Mouse (Mus musculus) mesoderm, embryonic 11.5 days (tissue): ENCODE measurements around the gene Fbxo9.
"Not testable (repeated sequence)": the region's sequence is repeated elsewhere in the genome, so short reads cannot be mapped to it uniquely, and the experiment has no call there.

Experiments used
- DNase-seq: peaks from one replicate; pipeline ENCODE4 v3.0.0-alpha.2; 2012; ENCODE audit warnings: low read depth, low spot score

Fbxo9 gene

DNA sequence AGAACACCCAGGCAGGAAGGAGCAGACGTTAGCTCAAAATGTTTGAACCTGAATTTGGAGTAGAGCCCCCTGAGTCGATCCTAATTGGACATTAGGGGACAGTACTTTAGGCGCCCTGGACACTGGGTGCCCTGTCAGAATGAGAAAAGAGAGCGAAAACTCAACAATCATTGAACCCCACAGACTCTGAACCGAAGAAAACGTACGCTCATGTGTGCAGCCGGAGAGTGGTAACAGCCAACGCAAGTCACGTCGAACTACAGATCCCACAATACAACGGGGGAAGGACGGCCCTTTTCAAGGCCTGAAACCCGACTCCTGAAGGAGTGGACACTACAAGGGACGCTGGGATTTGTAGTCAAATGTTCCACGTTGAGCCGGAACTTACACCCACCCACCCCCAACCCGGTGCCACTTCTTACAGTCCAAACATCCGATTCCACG, at the start of gene Fbxo9, which contains the start of gene Ick:
Gene Fbxo9, minus strand, starts transcription at position 270 of the 444 bp plus-strand sequence.
Gene Ick, plus strand, starts transcription at position 397 of the 444 bp plus-strand sequence.
- DNase-seq: peak; percentile 95

DNA sequence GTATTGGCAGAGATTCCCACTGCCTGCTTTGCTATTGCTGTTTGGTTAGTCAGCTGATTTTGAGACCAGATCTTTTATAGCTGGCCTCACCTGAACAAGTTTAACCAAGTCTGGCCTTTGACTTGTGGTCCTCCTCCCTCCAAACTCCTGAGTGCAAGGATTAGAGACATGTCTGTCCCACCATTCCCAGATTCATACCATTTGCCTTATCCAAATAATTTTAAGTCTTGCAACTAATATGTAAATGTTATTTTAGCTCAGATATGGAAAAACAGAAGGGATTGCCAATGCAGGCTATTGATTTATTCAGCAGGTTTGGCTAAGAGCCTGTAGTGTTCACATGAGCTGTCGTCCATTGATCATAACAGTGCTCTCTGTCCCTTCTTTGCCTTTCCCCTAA, 48.4 kb upstream of the Fbxo9 start:
- no peak for DNase-seq

DNA sequence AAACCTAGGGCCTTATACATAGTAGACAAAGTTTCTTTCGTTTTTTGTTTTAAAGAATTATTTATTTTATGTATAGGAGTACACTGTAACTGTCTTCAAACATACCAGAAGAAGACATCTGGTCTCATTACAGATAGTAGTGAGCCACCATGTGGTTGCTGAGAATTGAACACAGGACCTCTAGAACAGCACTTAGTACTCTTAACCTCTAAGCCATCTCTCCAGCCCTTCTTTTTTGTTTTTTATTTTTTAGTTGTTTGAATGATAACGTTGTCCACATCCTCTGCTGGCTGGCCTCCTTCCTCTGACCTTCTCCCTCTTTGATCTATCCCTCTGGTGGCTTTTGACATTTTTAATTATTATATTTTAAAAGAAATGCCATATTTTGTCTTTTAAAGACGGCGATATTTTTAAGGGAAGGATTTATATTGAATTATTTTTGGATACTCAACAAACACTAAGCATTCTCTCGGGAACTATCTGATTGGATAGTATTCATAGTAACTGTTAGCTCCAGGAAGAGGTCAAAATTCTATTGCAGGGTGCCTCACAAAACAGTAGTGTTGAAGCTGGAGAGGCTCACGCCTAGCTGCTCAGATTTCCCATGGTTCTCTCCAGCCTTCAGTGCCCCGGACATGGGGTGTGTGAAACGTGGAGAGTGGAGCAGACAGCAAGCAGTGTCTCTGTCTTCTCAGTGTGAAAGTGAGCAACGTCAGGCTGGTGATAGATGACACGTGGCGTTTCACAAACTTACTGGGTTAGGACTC, 45.5 kb upstream of the Fbxo9 start:
- DNase-seq: no peak

DNA sequence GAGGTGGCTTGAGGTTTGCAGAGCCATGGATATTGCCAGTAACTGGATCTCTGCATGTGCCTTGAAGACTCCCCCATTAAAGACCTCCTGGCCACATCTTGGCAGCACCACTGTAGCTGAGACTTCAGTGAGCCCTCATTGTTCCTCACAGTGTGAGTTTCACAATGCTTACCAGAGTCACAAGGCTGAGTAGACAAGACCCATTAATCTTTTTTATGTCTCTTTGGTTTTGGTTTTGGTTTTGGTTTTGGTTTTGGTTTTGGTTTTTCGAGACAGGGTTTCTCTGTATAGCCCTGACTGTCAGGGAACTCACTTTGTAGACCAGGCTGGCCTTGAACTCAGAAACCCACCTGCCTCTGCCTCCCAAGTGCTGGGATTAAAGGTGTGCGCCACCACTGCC, 40.9 kb upstream of the Fbxo9 start:
- not testable (repeated sequence) for DNase-seq

DNA sequence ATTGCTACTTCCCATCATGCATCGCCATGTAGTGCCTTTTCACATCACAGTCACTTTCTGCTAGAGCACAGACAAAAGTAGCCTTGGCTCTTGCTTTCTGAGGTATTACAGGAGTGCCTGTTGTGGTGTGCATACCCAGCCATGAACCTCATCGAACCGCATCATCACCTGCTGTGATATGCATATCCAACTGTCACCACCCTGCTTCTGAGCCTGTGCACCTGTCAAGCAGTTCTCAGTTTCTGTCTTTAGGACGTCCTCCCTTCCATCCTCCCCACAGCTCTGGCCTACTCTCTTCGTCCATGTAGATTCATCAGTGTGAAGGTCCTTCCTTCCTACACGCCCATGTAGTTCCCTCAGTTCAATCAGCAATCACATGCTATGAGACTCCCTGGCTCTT, 39.3 kb upstream of the Fbxo9 start:
- no peak for DNase-seq

DNA sequence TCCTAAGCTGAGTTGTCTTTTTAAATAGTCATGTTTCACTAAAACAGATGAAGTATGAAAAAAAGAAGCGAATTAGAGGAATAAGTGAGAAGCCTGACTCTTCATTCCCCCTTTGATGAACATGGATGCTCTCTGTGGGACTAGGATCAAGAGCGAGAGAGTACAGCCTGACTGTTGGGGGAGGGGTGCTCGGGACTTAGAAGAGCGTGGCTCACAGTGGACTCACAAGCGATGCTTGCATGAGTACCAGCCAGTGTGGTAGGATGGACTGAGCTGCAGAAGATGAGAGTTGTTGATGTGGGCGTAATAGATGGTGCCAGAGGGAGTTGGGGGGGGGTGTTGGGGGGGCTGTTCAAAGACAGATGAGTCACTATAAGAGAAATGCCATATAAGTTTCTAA, 37.8 kb upstream of the Fbxo9 start:
- DNase-seq: no peak

DNA sequence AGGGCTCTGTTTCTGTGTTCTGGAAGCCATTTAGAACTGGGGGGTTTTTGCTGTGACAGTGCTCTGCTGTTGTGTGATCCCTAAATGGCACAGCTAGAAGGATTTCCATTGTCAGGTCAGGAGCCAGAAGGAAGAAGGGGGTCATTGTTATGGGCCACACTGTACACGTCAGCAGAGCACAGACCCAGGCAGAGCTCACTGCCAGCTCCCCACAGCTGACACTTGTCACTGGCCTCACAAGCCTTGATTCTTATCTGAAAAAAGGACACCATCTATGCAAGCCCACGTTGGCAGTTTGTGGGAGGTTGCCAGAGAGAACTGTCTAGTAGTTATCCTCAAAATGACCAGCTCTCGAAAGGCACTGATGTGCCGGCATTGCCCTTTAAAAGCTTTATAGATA, 37.2 kb upstream of the Fbxo9 start:
- DNase-seq: peak; percentile 12

DNA sequence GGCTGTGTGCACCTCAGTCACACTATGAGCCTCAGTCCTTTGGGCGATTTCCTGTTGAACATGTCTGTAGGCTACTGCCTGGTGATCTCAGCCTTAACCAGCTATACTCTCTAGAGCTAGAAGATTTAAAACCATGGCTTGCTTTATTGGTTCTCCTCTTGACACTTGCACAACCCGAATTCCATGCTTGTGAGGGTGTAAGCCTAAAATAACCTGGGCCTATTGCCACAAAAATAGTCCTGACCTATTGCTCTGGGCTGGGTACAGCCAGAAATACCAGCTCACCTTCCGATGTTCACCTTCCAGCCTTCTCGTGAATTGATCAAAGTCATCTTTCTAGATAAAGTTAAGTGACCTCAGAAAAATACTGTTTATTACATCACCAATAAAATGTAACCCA, 30.6 kb upstream of the Fbxo9 start:
- no peak for DNase-seq

DNA sequence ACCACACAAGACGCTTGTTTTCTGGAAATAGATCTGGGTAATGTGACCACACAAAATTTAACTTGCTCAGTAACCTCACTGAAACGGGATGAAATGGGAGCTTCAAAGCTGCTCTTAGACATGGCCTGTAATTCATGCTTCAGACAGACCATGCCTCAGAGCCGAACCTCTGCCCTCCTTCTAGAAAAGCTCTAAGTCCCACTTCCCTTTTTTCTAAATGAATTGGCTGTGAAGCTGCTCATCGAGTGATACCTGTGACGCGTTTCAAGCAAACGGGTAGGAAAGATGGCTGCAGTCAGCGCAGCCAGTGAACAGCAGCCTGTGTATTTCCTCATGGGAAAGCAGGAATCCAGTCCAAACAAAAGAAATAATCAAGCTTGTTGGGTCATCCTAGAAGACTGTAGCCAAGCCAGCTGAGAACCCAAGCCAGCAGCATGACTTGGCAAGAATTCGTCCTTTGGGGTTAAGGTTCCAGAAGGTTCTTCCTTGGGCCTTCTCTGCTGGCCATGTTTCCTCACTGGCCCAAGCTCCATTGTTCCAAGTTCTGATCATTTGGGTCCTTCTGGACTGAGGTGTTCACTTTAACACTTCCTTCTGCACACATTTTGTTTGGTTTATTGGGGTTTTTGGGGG, 29.3 kb upstream of the Fbxo9 start:
- DNase-seq: no peak

DNA sequence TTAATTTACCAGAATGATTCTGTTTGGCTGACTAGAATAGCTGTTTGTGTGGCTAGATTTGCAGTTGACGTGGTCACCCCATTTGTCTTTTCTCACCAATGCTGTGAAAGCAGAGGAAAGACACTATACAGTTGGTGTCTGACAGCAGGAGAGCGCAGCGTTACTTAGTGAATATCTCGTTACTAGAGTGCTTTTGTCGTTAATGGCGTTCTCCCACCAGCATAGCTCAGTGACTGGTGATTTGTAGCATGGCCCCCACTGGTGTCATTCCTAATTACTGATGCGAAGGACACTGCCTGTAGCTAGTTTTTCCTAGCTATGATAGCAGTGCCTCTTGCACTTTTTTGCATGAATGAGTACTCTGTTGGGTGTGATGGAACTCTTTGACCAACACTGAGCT, 26.8 kb upstream of the Fbxo9 start:
- DNase-seq: no peak

DNA sequence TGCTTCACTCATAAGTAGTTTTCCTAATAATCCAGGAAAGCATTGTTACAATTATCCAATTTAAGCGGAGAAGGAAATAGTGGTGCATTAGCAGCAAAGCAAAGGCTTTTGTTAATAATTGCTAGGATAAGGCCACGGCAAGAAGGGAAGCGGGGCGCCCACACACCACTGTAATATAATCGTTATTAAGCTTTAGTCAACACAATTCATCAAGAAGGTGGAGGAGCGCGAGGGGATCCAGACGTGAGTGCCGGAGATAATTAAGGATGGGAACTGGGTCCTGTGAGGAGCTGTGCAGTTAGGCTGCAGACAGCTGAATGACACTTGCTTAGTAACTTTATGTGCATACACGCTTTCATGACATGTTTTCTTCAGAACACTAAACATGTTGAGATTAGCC, 17.8 kb upstream of the Fbxo9 start:
- DNase-seq: no peak

DNA sequence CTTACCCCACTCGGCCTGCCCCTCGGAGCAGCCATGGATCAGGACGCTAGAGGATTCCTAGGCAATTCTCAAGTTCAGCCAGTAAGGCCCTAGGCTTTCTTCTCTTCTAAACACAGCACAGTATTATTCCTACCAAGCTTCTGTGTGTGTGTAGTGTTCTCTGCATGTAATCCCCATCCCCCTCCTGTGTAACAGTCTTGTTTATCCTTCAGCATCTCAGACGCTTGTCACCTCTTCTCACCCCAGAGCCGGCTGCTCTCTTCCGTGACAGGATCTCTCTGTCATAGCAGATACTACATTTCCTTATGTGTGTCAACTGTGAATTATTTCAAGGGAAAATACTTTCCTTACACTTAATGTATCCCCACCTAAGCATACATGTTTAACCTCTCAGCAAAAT, 17.1 kb upstream of the Fbxo9 start:
- DNase-seq: no peak

DNA sequence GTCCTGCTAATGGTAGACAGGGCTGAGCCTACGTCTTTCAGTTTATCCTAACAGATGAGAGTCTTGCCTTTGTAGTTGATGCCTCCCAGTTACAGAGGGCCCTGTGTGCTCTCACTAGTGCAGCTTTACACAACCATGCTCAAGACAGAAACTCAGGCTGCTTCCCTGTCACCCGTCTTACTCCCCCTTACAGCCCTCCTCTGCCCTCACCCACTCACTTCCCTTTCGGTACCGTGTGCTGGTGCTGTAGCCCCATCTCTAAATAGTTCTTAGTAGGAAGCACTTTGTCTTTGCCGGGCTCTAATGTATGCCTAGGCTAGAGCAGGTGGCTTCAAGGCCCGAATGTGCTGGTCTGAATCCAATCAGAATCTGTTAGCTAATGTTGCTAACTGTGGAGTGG, 15.4 kb upstream of the Fbxo9 start:
- no peak for DNase-seq

DNA sequence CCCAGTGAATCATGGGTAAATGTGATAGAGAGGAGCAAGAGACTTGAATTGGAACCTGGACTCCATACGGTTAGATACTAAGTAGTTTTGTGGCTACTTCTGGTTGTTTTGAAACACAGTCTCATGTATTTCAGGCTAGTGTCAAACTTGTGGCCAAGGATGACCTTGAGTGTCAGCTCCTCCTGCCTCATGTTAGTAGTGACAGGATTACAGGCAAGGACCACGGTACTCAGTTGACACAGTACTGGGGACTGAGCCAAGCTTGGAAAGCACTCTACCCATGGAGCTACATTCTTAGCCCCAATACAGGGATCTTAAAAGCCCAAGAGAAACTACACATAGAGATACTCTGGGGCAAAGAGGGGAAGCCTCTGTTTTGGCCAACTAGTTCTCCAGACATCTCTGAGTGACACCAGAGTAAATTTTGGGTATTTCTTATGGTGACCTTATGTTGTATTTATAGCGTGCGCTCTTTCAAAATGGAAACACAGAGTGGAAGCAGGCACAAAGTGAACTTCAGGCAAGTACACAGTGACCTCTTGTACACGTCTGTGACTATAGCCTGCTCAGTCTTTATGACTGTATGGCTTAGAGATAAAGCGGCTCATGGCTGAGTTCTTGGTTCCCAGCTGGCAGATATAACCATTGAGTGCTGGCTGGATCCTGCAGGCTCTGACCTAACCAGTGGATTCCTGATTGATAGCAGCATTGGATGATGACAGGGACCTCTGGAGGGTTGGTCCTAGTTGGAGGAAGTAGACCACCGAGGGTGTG, 14.3 kb upstream of the Fbxo9 start:
- DNase-seq: no peak

DNA sequence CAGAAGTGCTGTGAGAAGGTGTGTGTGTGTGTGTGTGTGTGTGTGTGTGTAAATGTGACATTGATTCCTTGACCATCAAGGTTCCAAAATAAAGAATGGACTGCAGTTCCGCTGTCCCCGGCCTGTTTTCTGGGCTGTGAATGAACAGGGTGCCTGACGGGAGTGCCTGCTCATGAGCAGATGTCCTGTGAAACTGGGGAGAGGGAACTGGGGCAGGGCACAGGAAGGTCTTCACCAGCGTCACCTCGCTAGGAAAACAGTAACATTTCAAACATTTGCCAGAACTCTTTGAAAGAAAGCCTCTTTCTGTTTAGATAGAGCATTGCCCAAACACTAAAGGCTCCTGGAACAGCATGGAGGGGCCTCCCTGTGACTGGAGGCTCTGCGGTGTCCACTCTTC, 13.1 kb upstream of the Fbxo9 start:
- no peak for DNase-seq

DNA sequence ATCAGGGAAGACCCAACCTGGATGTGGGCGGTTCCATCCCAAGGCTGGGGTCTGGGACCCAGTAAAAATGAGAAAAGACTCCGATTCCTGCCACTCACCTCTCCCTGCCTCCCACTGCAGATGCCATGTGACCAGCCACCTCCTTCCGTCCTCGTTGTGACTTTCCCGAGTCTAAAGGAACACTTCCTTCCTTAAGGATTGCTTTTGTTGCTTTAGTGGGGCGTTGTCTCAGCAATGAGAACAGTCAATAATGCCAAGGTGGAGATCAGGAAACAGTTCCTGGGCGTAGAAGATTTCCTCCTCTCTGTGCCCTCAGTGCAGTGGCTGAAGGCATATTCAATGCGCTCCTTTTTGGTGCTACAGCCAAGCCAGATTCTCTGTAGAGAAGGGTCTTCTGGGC, 12.5 kb upstream of the Fbxo9 start:
- no peak for DNase-seq

DNA sequence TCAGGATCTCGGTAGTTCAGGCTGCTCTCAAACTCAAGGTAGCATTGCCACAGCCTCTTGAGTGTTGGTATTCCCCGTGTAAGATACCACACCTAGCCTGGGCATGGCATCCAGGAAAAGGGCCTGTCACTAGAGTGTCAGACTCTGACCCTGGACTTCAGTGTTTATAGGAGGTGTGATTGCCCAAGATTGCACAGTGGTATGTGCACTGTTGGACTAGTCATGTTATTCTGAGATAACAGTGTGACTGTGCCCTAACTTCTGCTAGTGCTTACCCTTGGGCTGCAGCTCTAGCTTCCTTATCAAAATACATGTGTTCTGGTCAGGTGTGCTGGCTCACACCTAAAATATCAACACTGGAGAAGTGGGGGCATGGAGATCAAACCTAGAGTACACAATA, 8.8 kb upstream of the Fbxo9 start:
- DNase-seq: no peak

DNA sequence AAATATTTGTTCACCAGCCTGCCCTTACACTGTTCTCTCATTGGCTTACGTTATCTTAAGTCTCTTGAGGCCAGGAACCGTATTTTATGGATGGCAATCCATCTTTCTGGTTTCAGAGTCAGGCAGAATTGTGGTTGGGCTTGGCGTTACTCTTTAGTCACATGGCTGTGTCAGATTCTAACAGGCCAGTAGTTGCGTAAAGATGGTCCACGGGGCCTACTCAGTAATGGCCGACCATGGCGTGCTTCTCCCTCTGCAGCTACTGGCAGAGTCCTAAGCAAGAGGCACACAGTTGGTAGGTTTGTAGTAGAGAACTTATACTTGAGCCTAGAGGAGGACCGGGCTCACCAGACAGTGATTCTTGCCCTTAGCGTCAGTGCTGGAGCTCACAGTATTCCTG, 6.9 kb upstream of the Fbxo9 start:
- DNase-seq: peak; percentile 18

DNA sequence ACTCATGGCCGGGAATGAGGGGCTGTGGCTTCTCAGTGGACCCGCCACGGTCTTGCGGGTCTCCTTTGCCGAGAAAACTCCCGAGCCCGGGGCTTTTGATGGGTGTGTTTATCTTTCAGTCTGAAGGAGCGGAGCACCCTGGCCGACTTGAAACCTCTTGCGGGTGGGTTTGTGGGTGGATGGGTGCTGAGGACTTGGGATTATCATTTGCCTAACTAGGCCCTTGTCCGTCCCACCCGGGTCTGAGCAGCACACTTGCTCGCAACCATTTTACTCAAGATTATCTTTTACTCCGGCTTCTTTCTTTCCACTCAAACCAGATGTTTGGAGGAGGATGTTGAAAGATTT, 4.6 kb upstream of the Fbxo9 start:
- DNase-seq: peak; percentile 46

DNA sequence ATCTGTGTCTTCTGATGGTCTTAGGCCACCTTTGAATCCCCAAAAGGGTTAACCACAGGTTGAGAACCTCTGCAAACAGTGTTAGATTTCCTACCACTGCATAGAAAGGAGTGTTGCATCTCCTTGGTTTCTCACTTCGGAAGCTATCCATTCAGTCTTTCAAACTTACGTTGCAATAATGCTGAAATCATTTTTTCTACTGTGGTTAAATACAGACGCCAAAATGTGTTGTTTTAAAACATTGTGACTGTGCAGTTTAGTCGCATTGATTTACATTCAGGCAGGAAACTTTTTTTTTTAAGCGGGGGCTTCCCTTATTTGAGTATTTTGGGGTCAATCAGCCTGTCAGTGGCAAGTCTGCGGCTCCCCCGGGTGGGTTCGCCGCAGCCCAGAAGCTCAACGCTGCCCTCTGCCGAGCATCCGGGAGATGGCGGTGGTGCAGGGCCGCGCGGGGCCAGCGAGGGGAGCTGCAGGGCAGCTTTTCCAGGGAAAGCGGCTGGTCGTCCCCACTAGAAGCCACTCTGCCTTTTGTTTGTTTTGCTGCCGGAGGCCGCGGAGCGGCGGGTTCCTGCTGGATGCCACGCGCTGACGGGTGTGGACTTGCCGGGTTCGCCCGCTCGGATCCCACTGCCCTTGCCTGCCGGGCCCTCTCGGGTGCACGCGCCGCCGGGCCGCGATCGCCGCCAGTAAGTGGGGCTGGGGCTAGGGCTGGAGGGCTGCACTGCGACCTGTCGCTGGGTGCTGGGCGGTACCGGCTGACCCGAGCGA, 4.1 kb upstream of the Fbxo9 start:
- DNase-seq: peak; percentile 93

DNA sequence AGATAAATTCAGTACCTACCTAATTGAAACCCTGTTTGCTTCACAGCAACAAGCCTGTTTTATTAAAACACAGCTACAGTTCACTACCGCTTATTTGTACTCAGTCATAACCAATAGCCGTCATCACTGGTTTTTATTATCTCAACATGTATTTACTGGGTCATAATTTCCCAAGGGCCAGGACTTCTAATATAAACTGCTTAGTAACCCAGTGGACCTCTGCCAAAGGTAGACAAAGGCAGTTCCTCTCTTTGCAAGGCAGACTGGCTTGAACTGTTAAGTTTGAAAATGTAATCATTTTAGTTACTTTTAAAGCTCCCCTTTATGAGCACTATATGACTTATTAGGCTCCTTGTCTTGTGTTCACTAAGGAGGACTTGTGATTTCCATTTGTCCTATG, 2.6 kb upstream of the Fbxo9 start:
- DNase-seq: no peak

DNA sequence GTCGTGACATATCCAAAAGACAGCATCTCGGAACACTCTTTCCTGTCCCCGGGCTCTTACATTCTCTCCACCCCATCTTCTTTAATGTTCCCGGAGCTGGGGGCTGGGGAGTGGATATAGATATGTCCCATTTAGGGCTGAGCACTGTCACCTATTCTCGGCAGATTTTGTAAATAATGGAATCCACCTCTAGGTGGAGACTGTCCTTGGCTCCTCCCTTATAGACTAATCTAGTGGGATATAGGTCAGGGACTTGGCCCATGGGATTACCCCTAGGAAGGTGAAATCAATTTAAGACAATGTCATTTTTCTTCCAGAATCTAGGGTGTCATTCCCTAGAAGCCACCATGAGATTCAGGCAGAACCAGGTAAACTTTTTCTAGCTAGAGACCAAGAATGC, 791 bp upstream of the Fbxo9 start:
- DNase-seq: peak; percentile 11
